Mouse (Mus musculus) cerebellum, adult 2 months (tissue): ENCODE results near the gene Kcnt2.

Source experiments
- CTCF ChIP-seq: fragments of 200-500 bp; IDR thresholded peaks from 2 replicates; pipeline ENCODE4 v1.5.1; 2011; ENCODE audit warnings: low read depth, mild to moderate bottlenecking, control low read depth, low read length, moderate library complexity, borderline replicate concordance; ENCODE audit not compliant: insufficient read depth
- POLR2A ChIP-seq: fragments of 200-500 bp; IDR thresholded peaks from 2 replicates; pipeline ENCODE4 v1.6.1; 2011; ENCODE audit warnings: low read length, control low read depth, borderline replicate concordance; ENCODE audit not compliant: insufficient read depth

DNA sequence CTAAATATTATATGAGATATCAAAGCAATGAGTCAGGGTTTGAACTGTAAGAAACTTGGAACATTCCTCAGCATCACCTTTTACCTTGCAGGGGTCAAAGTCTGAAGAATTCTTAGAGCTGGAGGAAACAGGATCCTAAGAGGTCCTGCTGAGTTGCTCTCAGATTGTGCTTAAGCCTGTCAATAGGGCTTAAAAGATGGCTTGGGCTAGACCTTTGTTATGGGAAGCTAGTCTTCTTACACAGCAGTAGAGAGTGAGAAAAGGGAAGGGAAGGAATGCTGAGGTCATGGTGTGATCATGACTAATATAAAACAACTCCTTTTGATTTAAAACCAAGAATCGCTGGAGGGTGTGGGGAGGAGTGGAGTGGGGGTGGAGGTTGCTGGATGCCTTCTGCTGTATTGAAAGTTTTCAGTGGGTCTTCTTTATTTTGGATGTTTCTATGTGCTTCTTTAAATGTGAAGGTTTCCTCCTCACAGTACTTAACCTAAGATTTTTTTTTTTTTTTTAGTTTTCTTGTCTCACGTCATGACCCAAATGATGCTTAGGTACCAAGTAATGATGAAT lies 183.4 kb downstream of the Kcnt2 start:
- no peak for TF ChIP-seq CTCF
- no peak for TF ChIP-seq POLR2A
